Mouse (Mus musculus) liver, adult 2 months (tissue): ENCODE measurements around the gene Cdc40.

ENCODE experiments used
- CTCF ChIP-seq: fragments of 200-500 bp; IDR thresholded peaks from 2 replicates; pipeline ENCODE4 v1.5.1; 2011; ENCODE audit warnings: low read depth, low read length, control low read depth
- POLR2A ChIP-seq: fragments of 200-500 bp; IDR thresholded peaks from 2 replicates; pipeline ENCODE4 v1.6.1; 2011; ENCODE audit warnings: low read length, control low read depth; ENCODE audit not compliant: insufficient read depth; ENCODE audit errors: extremely low read depth

DNA sequence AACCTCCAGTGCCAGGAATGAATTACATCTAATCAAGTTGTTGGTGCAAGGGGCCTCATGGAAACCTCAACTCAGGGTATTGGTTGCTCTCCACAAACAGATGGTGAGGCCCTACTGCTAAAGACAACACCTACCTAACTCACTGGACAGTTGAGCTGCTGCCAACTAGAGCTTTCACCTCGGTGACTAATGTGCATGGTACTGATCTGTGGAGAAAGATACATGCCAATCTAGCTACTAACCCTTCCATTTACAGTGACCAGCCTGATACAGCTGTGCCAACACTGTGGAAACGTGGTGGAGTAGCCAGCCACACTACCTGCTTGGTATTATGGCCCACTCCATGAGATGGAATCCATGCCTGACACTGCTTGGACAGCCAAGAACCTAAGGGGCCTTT lies 11.1 kb downstream of the Cdc40 start:
- no peak for TF ChIP-seq CTCF
- TF ChIP-seq POLR2A = no peak
